8 mouse cellular contexts compared by ENCODE assay signal in the genomic region with DNA sequence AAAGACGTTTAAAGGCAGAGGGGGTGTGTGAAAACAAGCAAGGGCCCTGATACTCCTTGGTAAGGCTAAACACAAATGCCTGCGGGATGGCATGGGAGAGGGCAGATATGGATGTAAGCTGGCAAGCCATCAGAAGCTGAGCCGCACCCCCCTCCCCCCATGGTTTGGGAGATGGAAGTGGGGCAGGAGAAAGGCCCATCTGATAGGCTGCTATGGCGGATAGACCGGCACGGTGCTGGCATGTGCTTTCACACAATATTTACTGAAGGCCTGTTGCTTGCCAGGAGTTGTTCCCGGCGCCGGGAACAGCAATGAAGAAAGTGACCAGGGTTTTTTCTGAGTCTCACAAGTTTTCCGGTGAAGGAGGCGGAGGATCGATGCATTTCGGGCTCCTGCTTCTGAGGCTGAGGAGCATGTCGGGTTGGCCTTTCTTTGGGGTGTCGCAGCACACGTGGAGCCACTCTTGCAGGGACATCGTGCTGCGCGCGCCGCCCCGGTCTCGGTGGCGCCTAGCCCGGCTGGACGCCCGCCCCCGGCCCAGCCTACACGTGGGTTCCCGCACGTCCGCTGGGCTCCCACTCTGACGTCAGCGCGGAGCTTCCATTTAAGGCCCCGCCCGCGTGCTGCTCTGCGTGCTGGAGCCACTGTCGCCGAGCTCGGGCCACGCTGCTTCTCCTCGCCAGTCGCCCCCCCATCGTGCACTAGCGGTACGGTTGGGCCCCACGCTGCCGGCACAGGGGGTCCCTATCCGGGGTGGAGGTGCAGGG. TPM values are rescaled to one million over a fixed set of nuclear protein-coding genes. Genes with fewer than 3 reads are reported as not detected.
A peak's percentile ranks its signal among the peaks of the same experiment; 100 is the strongest.
DNase-seq lines count a peak whose midpoint lies in the region.

No protein-coding gene starts in this region.

- peaks cover 86% of the 10 kb centered on the region for H3K4me1 ChIP-seq in megakaryocyte, embryonic 14.5 days

- peaks cover 41% of the 10 kb centered on the region for H3K36me3 ChIP-seq in megakaryocyte, embryonic 14.5 days (replicated peaks; ENCODE audit: low read length)

- DNase-seq in adipocyte (ENCODE audit: low spot score) = peak; percentile 84
- peak; percentile 97 for DNase-seq in embryo, embryonic 10 days (ENCODE audit: low spot score)
- DNase-seq in gastrocnemius, postnatal 10 days = peak; percentile 97
- peak; percentile 96 for DNase-seq in induced T-regulatory cell, adult 2 months (ENCODE audit: low read depth)
- peak; percentile 74 to 89 for DNase-seq in left cerebral cortex, adult 9 months (ENCODE audit: low spot score in 2 of 2)
- DNase-seq in right cerebral cortex, adult 2 months (ENCODE audit: low spot score in 2 of 2) = peak; percentile 94 to 96
- DNase-seq in urinary bladder, postnatal 10 days (ENCODE audit: low spot score) = peak; percentile 87

- no peaks in the 10 kb centered on the region for H3K9me3 ChIP-seq in megakaryocyte, embryonic 14.5 days

- no peaks in the 10 kb centered on the region for H3K27me3 ChIP-seq in megakaryocyte, embryonic 14.5 days (replicated peaks)

- H3K4me3 ChIP-seq in megakaryocyte, embryonic 14.5 days (replicated peaks) = peak overlapping the region; percentile 98

RNA-seq across cellular contexts. Expression of a gene that starts 4.1 kb away (rescaled TPM):
- 1,000 to 10,000 TPM; 1,967 to 2,342 TPM for total RNA-seq in gastrocnemius, postnatal 10 days (2021)
- polyA plus RNA-seq in megakaryocyte, embryonic 14.5 days (2012; ENCODE audit: insufficient read depth, low replicate concordance) = 1,655 and 1,832 TPM in 2 replicates

RNA-seq across cellular contexts. Expression of a gene that starts 15.6 kb away (rescaled TPM):
- total RNA-seq in gastrocnemius, postnatal 10 days (2021) = not detected
- 0.35 TPM in 1 of 2 replicates, not detected in the other for polyA plus RNA-seq in megakaryocyte, embryonic 14.5 days (2012; ENCODE audit: insufficient read depth, low replicate concordance)

RNA-seq across cellular contexts. Expression of a gene that starts 49.5 kb away (rescaled TPM):
- 10 to 100 TPM; 18.3 to 23.4 TPM for total RNA-seq in gastrocnemius, postnatal 10 days (2021)
- 14.5 and 19.9 TPM in 2 replicates for polyA plus RNA-seq in megakaryocyte, embryonic 14.5 days (2012; ENCODE audit: insufficient read depth, low replicate concordance)

RNA-seq across cellular contexts. Expression of a gene that starts 49.5 kb away (rescaled TPM):
- total RNA-seq in gastrocnemius, postnatal 10 days (2021) = 10 to 100 TPM; 12.1 to 16.0 TPM
- polyA plus RNA-seq in megakaryocyte, embryonic 14.5 days (2012; ENCODE audit: insufficient read depth, low replicate concordance) = 0.49 and 1.0 TPM in 2 replicates

Comparison
In these comparisons a context has a peak if more than half of its experiments do, and no peak if none do; other contexts are left out.
1. Peak in every context shown above with its lines: DNase-seq and H3K4me3 ChIP-seq.